Mouse (Mus musculus) G1E (cell line): Measurements from ENCODE around the gene 2610528A11Rik. TPM values are rescaled to one million over a fixed set of nuclear protein-coding genes. Genes with fewer than 3 reads are reported as not detected.
A peak's percentile ranks its signal among the peaks of the same experiment; 100 is the strongest.

ENCODE experiments used
- ATAC-seq: 2 replicates; pipeline ENCODE4 v1.8.0; 2016; ENCODE audit warnings: mild to moderate bottlenecking; ENCODE audit not compliant: insufficient number of reproducible peaks, poor library complexity, low FRiP score, severe bottlenecking; ENCODE audit errors: extremely low read depth
- DNase-seq: peaks from one replicate; pipeline ENCODE4 v3.0.0; 2012; ENCODE audit warnings: low spot score
- H3K27me3 ChIP-seq: 2 replicates; pipeline ENCODE4 v1.6.1; 2012; ENCODE audit warnings: mild to moderate bottlenecking, low read length, inconsistent platforms; ENCODE audit not compliant: insufficient read depth
- H3K36me3 ChIP-seq: replicated peaks from 2 replicates; pipeline ENCODE3; 2012; ENCODE audit warnings: mild to moderate bottlenecking, inconsistent platforms
- H3K4me1 ChIP-seq: 2 replicates; pipeline ENCODE4 v1.6.1; 2012; ENCODE audit warnings: low read depth, low read length, inconsistent platforms, mixed read lengths; ENCODE audit not compliant: insufficient read depth
- H3K4me3 ChIP-seq: 2 replicates; pipeline ENCODE4 v1.5.1; 2012; ENCODE audit warnings: low read depth, mild to moderate bottlenecking, inconsistent platforms, low read length, moderate library complexity, mixed read lengths
- H3K9me3 ChIP-seq: replicated peaks from 2 replicates; pipeline ENCODE4 v1.6.1; 2012; ENCODE audit warnings: inconsistent platforms
- CTCF ChIP-seq: IDR thresholded peaks from 2 replicates; pipeline ENCODE4 v1.5.1; 2012; ENCODE audit warnings: low read depth, low read length, inconsistent platforms, mixed read lengths
- GATA1 ChIP-seq: IDR thresholded peaks from 2 replicates; pipeline ENCODE4 v1.6.1; 2012; ENCODE audit warnings: borderline replicate concordance, low read length, inconsistent platforms, mixed read lengths
- GATA2 ChIP-seq: IDR thresholded peaks from 2 replicates; pipeline ENCODE4 v1.6.1; 2012; ENCODE audit warnings: low read depth, low read length, inconsistent platforms, borderline replicate concordance
- POLR2AphosphoS5 ChIP-seq: IDR thresholded peaks from 2 replicates; pipeline ENCODE4 v1.6.1; 2012; ENCODE audit warnings: low read depth, low read length, inconsistent platforms; ENCODE audit not compliant: insufficient replicate concordance
- TAL1 ChIP-seq: conservative IDR thresholded peaks from 2 replicates; pipeline ENCODE4 v1.6.1; 2012; ENCODE audit warnings: low read depth, low read length, inconsistent platforms, mixed read lengths
- polyA plus RNA-seq: library from polyadenylated mRNA; stranded (reverse); fragments of >175 nt; gene quantifications from 2 replicates; pipeline ENCODE4 v1.2.3, GENCODE M21; 2012
- total RNA-seq, 2 experiments: library from RNA; stranded (forward) in 1 of 2; stranded (reverse) in 1 of 2; fragments of 200-1000 nt in 1 of 2; fragments of >200 nt in 1 of 2; fragmentation: Nextera tagmentation in 1 of 2; gene quantifications; 2 replicates each; pipeline ENCODE4 v1.2.3; 2014 to 2017

The 2610528A11Rik gene
- total and polyA plus RNA-seq, 3 experiments, result not detected

DNA sequence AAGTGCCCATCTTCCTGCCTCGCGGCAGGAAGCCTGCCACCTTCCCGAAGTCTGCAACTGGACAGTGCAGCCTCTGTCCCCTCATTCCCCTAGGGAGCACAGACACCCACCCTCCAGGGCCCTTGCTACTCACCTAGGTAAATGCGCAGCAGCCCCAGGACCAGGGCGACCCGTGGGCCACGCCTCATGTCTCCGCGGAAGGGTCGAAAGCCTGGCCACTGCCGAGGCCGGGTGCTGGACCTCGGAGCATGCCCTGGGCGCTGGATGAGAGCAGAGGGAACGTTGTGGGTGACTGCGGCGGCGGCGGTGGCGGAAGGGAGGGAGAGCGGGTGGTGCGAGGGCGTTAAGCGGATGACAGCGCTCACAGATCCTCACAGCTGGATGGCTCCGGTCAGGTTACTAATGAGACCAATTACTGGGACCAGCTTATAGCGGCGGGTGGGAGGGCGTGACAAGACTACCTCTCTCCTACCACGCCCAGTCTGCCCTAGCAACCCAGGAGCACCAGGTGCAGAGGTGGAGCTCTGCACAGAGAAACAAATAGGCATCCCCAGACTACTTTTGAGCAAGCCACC is 15.8 kb downstream of the 2610528A11Rik start, which contains the start of gene Cdhr1:
Cdhr1 (minus strand) TSS at position 392 of the 575 bp plus-strand sequence.
- no peaks in the 10 kb centered on the region for H3K36me3 ChIP-seq

GRCm38 (mm10) chr14:37095556-37095955 is 18.3 kb downstream of the 2610528A11Rik start:
- Histone ChIP-seq H3K9me3 (no peaks in the 10 kb centered on the region), H3K36me3 (no peaks in the 10 kb centered on the region), H3K4me3 (no peak overlapping the region), H3K4me1 (no peaks in the 10 kb centered on the region), H3K27me3 (peaks cover 14% of the 10 kb centered on the region; the same call in 1 of the 2 replicates)
- no peak for ATAC-seq
- no peak for DNase-seq
- TF ChIP-seq TAL1 (no peak), GATA1 (no peak), GATA2 (no peak), CTCF (no peak), POLR2AphosphoS5 (no peak)

More for the DNA sequence above, 15.8 kb downstream of the 2610528A11Rik start, which contains the start of gene Cdhr1:
- ATAC-seq, result no peak
- TF ChIP-seq GATA2, result no peak
- no peak for TF ChIP-seq CTCF
- TF ChIP-seq POLR2AphosphoS5, result no peak
- no peak for TF ChIP-seq GATA1
- TF ChIP-seq TAL1, result no peak
- H3K4me1 ChIP-seq, result no peaks in the 10 kb centered on the region
- H3K4me3 ChIP-seq, result no peak within 1 kb of the TSS
- H3K27me3 ChIP-seq, result peaks cover 14% of the 10 kb centered on the region; the same call in 1 of the 2 replicates
- H3K9me3 ChIP-seq, result no peaks in the 10 kb centered on the region
- DNase-seq, result no peak

- H3K9me3 ChIP-seq, result no peaks in the 10 kb centered on the region
- no peaks in the 10 kb centered on the region for H3K36me3 ChIP-seq
- no peak for TF ChIP-seq GATA2
- no peak for TF ChIP-seq CTCF
- no peak for TF ChIP-seq POLR2AphosphoS5
- TF ChIP-seq GATA1, result no peak
- TF ChIP-seq TAL1, result no peak
- DNase-seq (no peak), ATAC-seq (no peak)
- H3K27me3 ChIP-seq, result peaks cover 14% of the 10 kb centered on the region; the same call in 1 of the 2 replicates
- no peaks in the 10 kb centered on the region for H3K4me1 ChIP-seq
- no peak overlapping the region for H3K4me3 ChIP-seq
These were observed 19.4 kb downstream of the 2610528A11Rik start for GRCm38 (mm10) chr14:37094436-37094835.

- TF ChIP-seq POLR2AphosphoS5, result no peak
- TF ChIP-seq TAL1, result no peak
- TF ChIP-seq GATA2, result no peak
- no peak for TF ChIP-seq CTCF
- TF ChIP-seq GATA1, result no peak
- H3K9me3 ChIP-seq, result no peaks in the 10 kb centered on the region
- no peaks in the 10 kb centered on the region for H3K4me1 ChIP-seq
- ATAC-seq (no peak), DNase-seq (no peak)
- no peak overlapping the region for H3K4me3 ChIP-seq
- no peaks in the 10 kb centered on the region for H3K27me3 ChIP-seq
- no peaks in the 10 kb centered on the region for H3K36me3 ChIP-seq
These were observed 30.1 kb downstream of the 2610528A11Rik start for GRCm38 (mm10) chr14:37083755-37084154.

DNA sequence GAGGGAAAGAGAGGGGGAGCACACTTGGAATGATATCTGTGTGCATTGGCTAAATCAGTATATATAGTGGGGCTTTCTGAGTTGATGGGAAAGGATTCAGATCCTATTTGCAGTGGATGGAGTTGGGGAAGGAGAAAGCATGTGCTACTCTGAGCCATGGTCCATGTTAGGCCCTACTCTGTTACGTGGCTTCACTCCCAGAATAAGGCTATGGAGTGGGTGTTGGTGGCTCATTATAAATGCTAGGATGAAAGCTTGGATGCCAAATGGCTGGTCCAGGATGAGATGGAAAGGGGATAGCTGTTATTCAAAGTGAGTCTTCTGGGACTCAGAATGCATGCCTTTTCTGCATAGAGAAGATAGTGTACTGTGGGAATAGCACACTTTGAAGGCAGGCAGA is 33.1 kb downstream of the 2610528A11Rik start:
- TF ChIP-seq POLR2AphosphoS5 (no peak), CTCF (no peak), TAL1 (no peak), GATA1 (no peak)

DNA sequence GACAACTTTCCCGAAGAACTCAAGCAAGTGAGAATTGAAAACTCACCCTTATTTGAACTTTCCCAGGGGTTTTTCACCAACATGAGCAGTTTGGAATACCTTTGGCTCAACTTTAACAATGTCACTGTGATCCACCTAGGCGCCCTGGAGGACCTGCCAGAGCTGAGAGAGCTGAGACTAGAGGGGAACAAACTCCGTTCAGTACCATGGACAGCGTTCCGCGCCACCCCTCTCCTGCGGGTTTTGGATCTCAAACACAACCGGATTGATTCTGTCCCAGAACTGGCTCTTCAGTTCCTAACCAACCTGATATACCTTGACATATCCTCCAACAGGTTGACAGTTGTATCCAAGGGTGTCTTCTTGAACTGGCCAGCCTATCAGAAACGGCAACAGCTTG is 45.3 kb downstream of the 2610528A11Rik start:
- no peak for ATAC-seq
- TF ChIP-seq POLR2AphosphoS5, result no peak
- no peak for TF ChIP-seq GATA2
- no peak for TF ChIP-seq TAL1
- TF ChIP-seq GATA1, result no peak
- TF ChIP-seq CTCF, result no peak
- H3K4me3 ChIP-seq, result no peak overlapping the region

More for the DNA sequence above, 33.1 kb downstream of the 2610528A11Rik start:
- Histone ChIP-seq H3K9me3 (no peaks in the 10 kb centered on the region), H3K36me3 (no peaks in the 10 kb centered on the region), H3K4me1 (no peaks in the 10 kb centered on the region), H3K4me3 (no peak overlapping the region), H3K27me3 (no peaks in the 10 kb centered on the region)
- ATAC-seq (no peak), DNase-seq (no peak)

More for the DNA sequence above, 45.3 kb downstream of the 2610528A11Rik start:
- no peaks in the 10 kb centered on the region for H3K4me1 ChIP-seq
- no peaks in the 10 kb centered on the region for H3K9me3 ChIP-seq
- DNase-seq, result peak; percentile 16
- no peaks in the 10 kb centered on the region for H3K27me3 ChIP-seq
- H3K36me3 ChIP-seq, result no peaks in the 10 kb centered on the region
